Mouse (Mus musculus) kidney, adult 11 months (tissue): ENCODE measurements around the gene Socs2.

Experiments used
- DNase-seq: peaks from one replicate; pipeline ENCODE4 v3.0.0; 2022

Socs2 gene

GRCm38 (mm10) chr10:95416685-95417495, at the start of gene Socs2:
Socs2 (minus strand) TSS chr10:95417180.
- peak; percentile 92 for DNase-seq

- DNase-seq = no peak
Observed at GRCm38 (mm10) chr10:95465485-95465896, 48.5 kb upstream of the Socs2 start.

- DNase-seq = no peak
Observed at GRCm38 (mm10) chr10:95464527-95464926, 47.5 kb upstream of the Socs2 start.

GRCm38 (mm10) chr10:95462231-95462630, 45.3 kb upstream of the Socs2 start:
- DNase-seq = no peak

- no peak for DNase-seq
Observed at GRCm38 (mm10) chr10:95461053-95461553, 44.1 kb upstream of the Socs2 start.

- no peak for DNase-seq
Observed at GRCm38 (mm10) chr10:95458050-95458806, 41.2 kb upstream of the Socs2 start.

GRCm38 (mm10) chr10:95457367-95458049, 40.5 kb upstream of the Socs2 start:
- no peak for DNase-seq

GRCm38 (mm10) chr10:95456103-95456502, 39.1 kb upstream of the Socs2 start:
- no peak for DNase-seq

GRCm38 (mm10) chr10:95453282-95453681, 36.3 kb upstream of the Socs2 start:
- no peak for DNase-seq

- DNase-seq = no peak
Observed at GRCm38 (mm10) chr10:95449033-95449432, 32.1 kb upstream of the Socs2 start.

GRCm38 (mm10) chr10:95447954-95448353, 31.0 kb upstream of the Socs2 start:
- no peak for DNase-seq

GRCm38 (mm10) chr10:95445104-95446056, 28.4 kb upstream of the Socs2 start:
- DNase-seq = no peak

- no peak for DNase-seq
Observed at GRCm38 (mm10) chr10:95442334-95442733, 25.4 kb upstream of the Socs2 start.

GRCm38 (mm10) chr10:95440566-95440965, 23.6 kb upstream of the Socs2 start:
- DNase-seq = peak; percentile 23

GRCm38 (mm10) chr10:95439718-95440339, 22.8 kb upstream of the Socs2 start:
- no peak for DNase-seq

GRCm38 (mm10) chr10:95438941-95439340, 22.0 kb upstream of the Socs2 start:
- DNase-seq = no peak

- DNase-seq = no peak
Observed at GRCm38 (mm10) chr10:95430271-95430670, 13.3 kb upstream of the Socs2 start.

GRCm38 (mm10) chr10:95429111-95429510, 12.1 kb upstream of the Socs2 start:
- DNase-seq = no peak

GRCm38 (mm10) chr10:95426207-95427115, 9.5 kb upstream of the Socs2 start:
- DNase-seq = no peak

GRCm38 (mm10) chr10:95422681-95423080, 5.7 kb upstream of the Socs2 start:
- DNase-seq = no peak
